Mouse (Mus musculus) liver, embryonic 13.5 days (tissue): ENCODE measurements around the gene Lhx5. TPM values are rescaled to one million over a fixed set of nuclear protein-coding genes. Genes with fewer than 3 reads are reported as not detected.

ENCODE experiments used
- ATAC-seq: fragments of 200-750 bp; cut with Nextera tagmentation; 2 replicates; pipeline ENCODE4 v1.8.0; 2017; ENCODE audit warnings: low read depth, mild to moderate bottlenecking, moderate number of reproducible peaks, moderate library complexity
- DNase-seq: peaks from one replicate; pipeline ENCODE4 v3.0.0; 2022
- H3K27ac ChIP-seq: fragments of 300-500 bp; sonication (generic); 2 replicates; pipeline ENCODE4 v1.5.1; 2015; ENCODE audit warnings: moderate library complexity, mild to moderate bottlenecking, inconsistent platforms
- H3K27me3 ChIP-seq: fragments of 300-500 bp; sonication (generic); 2 replicates; pipeline ENCODE4 v1.6.1; 2015; ENCODE audit warnings: mild to moderate bottlenecking, inconsistent platforms
- H3K36me3 ChIP-seq: fragments of 300-500 bp; sonication (generic); 2 replicates; pipeline ENCODE4 v1.6.1; 2015; ENCODE audit warnings: mild to moderate bottlenecking, inconsistent platforms
- H3K4me1 ChIP-seq: fragments of 300-500 bp; sonication (generic); replicated peaks from 2 replicates; pipeline ENCODE4 v1.6.1; 2015; ENCODE audit warnings: inconsistent platforms
- H3K4me2 ChIP-seq: fragments of 300-500 bp; sonication (generic); 2 replicates; pipeline ENCODE4 v1.6.1; 2015; ENCODE audit warnings: inconsistent platforms, mild to moderate bottlenecking, moderate library complexity
- H3K4me3 ChIP-seq: fragments of 300-500 bp; sonication (generic); replicated peaks from 2 replicates; pipeline ENCODE4 v1.5.1; 2015; ENCODE audit warnings: mild to moderate bottlenecking, inconsistent platforms
- H3K9ac ChIP-seq: fragments of 300-500 bp; sonication (generic); 2 replicates; pipeline ENCODE4 v1.6.1; 2015; ENCODE audit warnings: mild to moderate bottlenecking, inconsistent platforms
- H3K9me3 ChIP-seq: fragments of 300-500 bp; sonication (generic); replicated peaks from 2 replicates; pipeline ENCODE4 v1.6.1; 2016; ENCODE audit warnings: inconsistent platforms
- WGBS: fragments of 180-500 bp; shearing (Covaris S2); methylation state at CpG from one replicate; pipeline ENCODE4 v1.1.7; 2015; ENCODE audit not compliant: insufficient replicate concordance; 5-methylcytosine and 5-hydroxymethylcytosine counted together
- polyA plus RNA-seq: library from polyadenylated mRNA; unstranded; fragments of >200 nt; fragmentation: Nextera tagmentation; extraction: Ambion mirVana; gene quantifications from 2 replicates; pipeline ENCODE4 v1.2.1, GENCODE M21; 2015

The Lhx5 gene
- polyA plus RNA-seq, 1 experiment from 2014 or later = not detected

DNA sequence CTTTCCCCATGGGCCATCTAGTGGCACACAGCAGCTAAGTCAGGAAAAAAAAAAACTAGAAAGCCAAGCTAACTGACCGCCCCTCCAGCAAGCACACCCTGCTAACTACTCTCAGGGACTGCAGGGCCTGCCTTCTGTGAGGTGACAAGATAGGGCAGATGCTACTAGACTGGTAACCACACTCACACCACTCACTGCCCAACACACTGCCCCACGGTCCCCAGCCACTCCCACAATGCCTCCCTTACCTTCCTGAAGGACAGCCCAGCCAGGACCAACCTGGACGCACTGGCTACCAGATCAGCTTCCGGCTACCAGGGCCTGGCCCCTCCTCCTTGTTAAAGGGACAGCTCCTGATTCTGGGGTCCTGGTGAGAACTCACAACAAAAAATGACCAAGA, 35.5 kb downstream of the Lhx5 start:
- no peak overlapping the region for H3K9ac ChIP-seq
- 15% methylated on average over 4 of the region's 4 CpGs for WGBS
- H3K36me3 ChIP-seq = no peaks in the 10 kb centered on the region
- no peak overlapping the region for H3K27ac ChIP-seq
- H3K27me3 ChIP-seq = peaks cover 18% of the 10 kb centered on the region
- no peak overlapping the region for H3K4me3 ChIP-seq
- no peaks in the 10 kb centered on the region for H3K9me3 ChIP-seq
- no peak for DNase-seq
- H3K4me1 ChIP-seq = no peaks in the 10 kb centered on the region
- no peak for ATAC-seq
- 0 out of 2 replicates have a peak overlapping the region, but pooled peaks have one; percentile 10 for H3K4me2 ChIP-seq

DNA sequence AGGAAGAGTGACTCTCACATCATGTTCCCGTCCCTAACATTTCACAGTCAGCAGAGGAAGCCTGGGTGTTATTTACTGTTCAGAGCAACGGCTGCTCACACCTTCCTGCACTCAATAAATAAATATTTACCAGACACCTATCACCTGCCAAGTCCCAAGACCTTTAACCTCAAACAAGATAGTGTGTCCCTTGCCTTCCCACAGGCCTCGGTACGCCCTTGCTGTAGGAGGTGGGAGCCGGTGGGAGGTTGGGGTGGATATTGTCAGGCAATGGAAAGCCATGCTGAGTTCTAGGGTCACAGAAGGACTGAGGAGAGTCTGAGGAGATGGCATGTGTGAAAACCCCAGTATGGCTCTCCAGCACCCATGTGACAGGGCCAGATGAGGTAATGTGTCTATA, 36.8 kb downstream of the Lhx5 start:
- 0 out of 2 replicates have a peak, but pooled peaks have one; percentile 29 for ATAC-seq
- H3K4me3 ChIP-seq = no peak overlapping the region
- no peak overlapping the region for H3K27ac ChIP-seq
- H3K36me3 ChIP-seq = no peaks in the 10 kb centered on the region
- no peak overlapping the region for H3K4me2 ChIP-seq
- WGBS = 60% methylated on average over 5 of the region's 5 CpGs
- H3K9me3 ChIP-seq = no peaks in the 10 kb centered on the region
- H3K9ac ChIP-seq = no peak overlapping the region
- H3K27me3 ChIP-seq = peaks cover 14% of the 10 kb centered on the region; the same call in 1 of the 2 replicates
- no peak for DNase-seq
- no peaks in the 10 kb centered on the region for H3K4me1 ChIP-seq

DNA sequence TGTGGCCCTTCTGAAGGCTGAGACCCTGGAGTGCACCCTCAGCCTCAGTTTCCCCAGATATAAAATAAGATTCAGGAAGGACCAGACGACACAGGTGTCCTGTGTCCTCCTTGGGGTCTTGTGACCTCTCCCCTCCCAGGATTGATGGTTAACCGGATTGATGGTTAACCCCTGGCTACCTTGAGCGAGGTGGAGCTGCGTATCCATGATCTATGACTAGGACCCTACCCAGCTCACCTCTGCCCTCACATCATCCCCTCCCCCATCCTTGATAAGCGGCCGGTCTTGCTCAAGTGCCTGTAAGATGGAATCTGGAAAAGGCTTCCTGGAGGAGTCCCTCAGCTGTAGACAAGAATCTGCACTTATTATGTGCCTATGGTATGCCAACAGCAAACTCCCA, 37.3 kb downstream of the Lhx5 start:
- peaks cover 18% of the 10 kb centered on the region for H3K27me3 ChIP-seq
- ATAC-seq (no peak), DNase-seq (no peak)
- H3K9me3 ChIP-seq = no peaks in the 10 kb centered on the region
- H3K4me3 ChIP-seq = no peak overlapping the region
- WGBS = 57% methylated on average over 6 of the region's 6 CpGs
- no peaks in the 10 kb centered on the region for H3K4me1 ChIP-seq
- H3K4me2 ChIP-seq = no peak overlapping the region
- H3K36me3 ChIP-seq = no peaks in the 10 kb centered on the region
- H3K9ac ChIP-seq = no peak overlapping the region
- no peak overlapping the region for H3K27ac ChIP-seq

DNA sequence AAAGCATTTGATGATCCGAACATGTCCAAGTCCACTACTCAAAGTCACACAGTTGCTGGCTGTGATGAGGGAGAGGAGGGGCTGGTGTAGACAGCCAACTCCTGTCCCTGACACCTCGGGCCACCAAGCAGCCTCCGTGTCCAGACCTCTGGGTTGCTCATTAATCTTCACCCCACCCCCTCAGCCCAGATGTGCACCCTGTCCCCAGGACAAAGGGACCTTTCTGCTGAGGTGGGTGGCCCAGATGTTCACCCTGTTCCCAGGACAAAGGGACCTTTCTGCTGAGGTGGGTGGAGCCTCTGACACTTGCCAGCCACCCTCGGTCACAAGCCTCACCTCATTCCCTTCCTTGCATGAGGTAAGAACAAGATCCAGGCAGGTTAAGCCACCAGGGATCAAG, 40.0 kb downstream of the Lhx5 start:
- Histone ChIP-seq H3K27ac (no peak overlapping the region), H3K4me1 (no peaks in the 10 kb centered on the region), H3K9me3 (no peaks in the 10 kb centered on the region), H3K36me3 (no peaks in the 10 kb centered on the region), H3K9ac (no peak overlapping the region), H3K4me3 (no peak overlapping the region), H3K4me2 (no peak overlapping the region), H3K27me3 (peaks cover 32% of the 10 kb centered on the region)
- WGBS = 49% methylated on average over 4 of the region's 4 CpGs
- ATAC-seq (no peak), DNase-seq (no peak)

DNA sequence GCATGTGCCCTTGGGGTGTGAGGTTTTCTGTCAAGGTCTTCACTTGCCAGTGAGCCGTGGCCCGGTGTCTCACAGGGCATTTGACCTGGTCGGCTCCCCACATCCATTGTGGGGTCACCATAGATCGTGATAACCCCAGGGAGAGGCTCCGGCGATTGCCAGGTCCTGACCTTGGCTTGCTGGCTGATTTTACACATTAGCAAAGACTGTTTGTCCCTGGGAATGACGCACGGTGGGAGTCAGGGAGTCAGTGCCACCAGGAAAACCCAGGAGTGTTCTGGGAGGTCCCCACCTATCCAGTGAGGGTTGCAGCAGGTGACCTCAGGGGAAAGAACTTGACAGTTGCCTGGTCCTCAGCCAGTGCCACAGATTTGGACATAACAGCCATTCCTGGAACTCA, 41.3 kb downstream of the Lhx5 start, which contains the start of gene Sdsl:
Gene Sdsl (minus strand): TSS at position 41 of the 400 bp plus-strand sequence.
- ATAC-seq = no peak
- DNase-seq = no peak
- 45% methylated on average over 8 of the region's 8 CpGs for WGBS

GRCm38 (mm10) chr5:120473361-120473760, 41.9 kb downstream of the Lhx5 start:
- WGBS = 67% methylated on average over 2 of the region's 2 CpGs
- Histone ChIP-seq H3K9me3 (no peaks in the 10 kb centered on the region), H3K4me1 (no peaks in the 10 kb centered on the region), H3K4me2 (no peak overlapping the region), H3K27me3 (peaks cover 42% of the 10 kb centered on the region), H3K36me3 (no peaks in the 10 kb centered on the region), H3K9ac (no peak overlapping the region), H3K27ac (no peak overlapping the region), H3K4me3 (no peak overlapping the region)
- ATAC-seq (no peak), DNase-seq (no peak)

More for the DNA sequence above, 41.3 kb downstream of the Lhx5 start, which contains the start of gene Sdsl:
- H3K9me3 ChIP-seq = no peaks in the 10 kb centered on the region
- peaks cover 38% of the 10 kb centered on the region for H3K27me3 ChIP-seq
- no peaks in the 10 kb centered on the region for H3K36me3 ChIP-seq
- H3K27ac ChIP-seq = no peak within 1 kb of the TSS
- no peaks in the 10 kb centered on the region for H3K4me1 ChIP-seq
- no peak within 1 kb of the TSS for H3K4me3 ChIP-seq
- H3K9ac ChIP-seq = no peak within 1 kb of the TSS
- no peak within 1 kb of the TSS for H3K4me2 ChIP-seq

- Histone ChIP-seq H3K9me3 (no peaks in the 10 kb centered on the region), H3K27me3 (peaks cover 48% of the 10 kb centered on the region), H3K4me3 (no peak overlapping the region), H3K4me2 (no peak overlapping the region), H3K27ac (no peak overlapping the region), H3K9ac (no peak overlapping the region), H3K36me3 (no peaks in the 10 kb centered on the region), H3K4me1 (no peaks in the 10 kb centered on the region)
- no peak for DNase-seq
- 41% methylated on average over 8 of the region's 8 CpGs for WGBS
- ATAC-seq = no peak
These were observed 44.4 kb downstream of the Lhx5 start for GRCm38 (mm10) chr5:120475861-120476260.

DNA sequence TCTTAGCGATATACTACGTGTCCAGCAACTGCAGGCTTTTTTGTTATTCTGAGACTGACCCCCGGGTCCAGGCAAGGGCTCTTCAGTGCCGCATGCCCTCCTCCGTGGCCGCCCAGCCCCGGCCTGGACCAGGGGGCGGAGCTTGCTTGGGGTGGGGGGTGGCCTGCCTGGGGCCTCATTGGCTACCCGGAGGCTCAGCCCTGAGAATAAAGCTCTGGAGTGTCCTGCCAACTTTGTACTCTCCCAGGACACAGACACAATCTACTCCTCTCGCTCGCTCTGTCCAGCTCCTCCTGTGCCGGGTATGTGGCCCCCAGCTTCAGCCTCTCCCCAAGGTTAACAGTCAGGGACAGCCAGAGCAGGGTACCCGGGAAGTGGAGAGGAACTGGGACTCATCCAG, 44.8 kb downstream of the Lhx5 start, which contains the start of gene Sds:
Gene Sds (plus strand): TSS at position 231 of the 400 bp plus-strand sequence.
- no peak within 1 kb of the TSS for H3K4me2 ChIP-seq
- no peak within 1 kb of the TSS for H3K9ac ChIP-seq
- no peak within 1 kb of the TSS for H3K4me3 ChIP-seq
- H3K27me3 ChIP-seq = peaks cover 52% of the 10 kb centered on the region
- ATAC-seq (no peak), DNase-seq (no peak)
- H3K9me3 ChIP-seq = no peaks in the 10 kb centered on the region
- no peak within 1 kb of the TSS for H3K27ac ChIP-seq
- H3K4me1 ChIP-seq = no peaks in the 10 kb centered on the region
- 14% methylated on average over 13 of the region's 13 CpGs for WGBS
- no peaks in the 10 kb centered on the region for H3K36me3 ChIP-seq

GRCm38 (mm10) chr5:120477993-120478392, 46.5 kb downstream of the Lhx5 start:
- H3K4me1 ChIP-seq = no peaks in the 10 kb centered on the region
- H3K27me3 ChIP-seq = peaks cover 48% of the 10 kb centered on the region
- 70% methylated on average over 5 of the region's 5 CpGs for WGBS
- H3K4me3 ChIP-seq = no peak overlapping the region
- ATAC-seq (no peak), DNase-seq (no peak)
- no peak overlapping the region for H3K4me2 ChIP-seq
- H3K9me3 ChIP-seq = no peaks in the 10 kb centered on the region
- H3K27ac ChIP-seq = no peak overlapping the region
- no peak overlapping the region for H3K9ac ChIP-seq
- H3K36me3 ChIP-seq = no peaks in the 10 kb centered on the region

- DNase-seq (no peak), ATAC-seq (no peak)
- Histone ChIP-seq H3K27me3 (peaks cover 36% of the 10 kb centered on the region), H3K4me3 (no peak overlapping the region), H3K27ac (no peak overlapping the region), H3K9ac (no peak overlapping the region), H3K4me2 (no peak overlapping the region), H3K9me3 (no peaks in the 10 kb centered on the region), H3K4me1 (no peaks in the 10 kb centered on the region), H3K36me3 (no peaks in the 10 kb centered on the region)
- 53% methylated on average over 4 of the region's 4 CpGs for WGBS
These were observed 48.0 kb downstream of the Lhx5 start for GRCm38 (mm10) chr5:120479538-120479937.

GRCm38 (mm10) chr5:120481205-120481604, 49.7 kb downstream of the Lhx5 start:
- peaks cover 8% of the 10 kb centered on the region for H3K36me3 ChIP-seq
- 59% methylated on average over 9 of the region's 9 CpGs for WGBS
- H3K9ac ChIP-seq = no peak overlapping the region
- H3K27me3 ChIP-seq = peaks cover 27% of the 10 kb centered on the region
- H3K9me3 ChIP-seq = no peaks in the 10 kb centered on the region
- H3K4me3 ChIP-seq = no peak overlapping the region
- no peak overlapping the region for H3K4me2 ChIP-seq
- no peak for DNase-seq
- H3K4me1 ChIP-seq = no peaks in the 10 kb centered on the region
- H3K27ac ChIP-seq = no peak overlapping the region
- ATAC-seq = no peak

- Histone ChIP-seq H3K36me3 (peaks cover 26% of the 10 kb centered on the region), H3K4me1 (no peaks in the 10 kb centered on the region), H3K27me3 (peaks cover 12% of the 10 kb centered on the region), H3K27ac (no peak overlapping the region), H3K4me2 (no peak overlapping the region), H3K4me3 (no peak overlapping the region), H3K9me3 (no peaks in the 10 kb centered on the region), H3K9ac (no peak overlapping the region)
- no peak for DNase-seq
- ATAC-seq = no peak
- WGBS = 81% methylated on average over 19 of the region's 19 CpGs
These were observed 51.9 kb downstream of the Lhx5 start for GRCm38 (mm10) chr5:120483399-120483798.
